Mouse (Mus musculus): ENCODE measurements at regions not wholly inside any gene's neighbourhood (a gene's known extent, or its start where the extent isn't known, plus 50 kb on each side); places are given as distances from the start of the nearest gene placed in this dataset.

DNA sequence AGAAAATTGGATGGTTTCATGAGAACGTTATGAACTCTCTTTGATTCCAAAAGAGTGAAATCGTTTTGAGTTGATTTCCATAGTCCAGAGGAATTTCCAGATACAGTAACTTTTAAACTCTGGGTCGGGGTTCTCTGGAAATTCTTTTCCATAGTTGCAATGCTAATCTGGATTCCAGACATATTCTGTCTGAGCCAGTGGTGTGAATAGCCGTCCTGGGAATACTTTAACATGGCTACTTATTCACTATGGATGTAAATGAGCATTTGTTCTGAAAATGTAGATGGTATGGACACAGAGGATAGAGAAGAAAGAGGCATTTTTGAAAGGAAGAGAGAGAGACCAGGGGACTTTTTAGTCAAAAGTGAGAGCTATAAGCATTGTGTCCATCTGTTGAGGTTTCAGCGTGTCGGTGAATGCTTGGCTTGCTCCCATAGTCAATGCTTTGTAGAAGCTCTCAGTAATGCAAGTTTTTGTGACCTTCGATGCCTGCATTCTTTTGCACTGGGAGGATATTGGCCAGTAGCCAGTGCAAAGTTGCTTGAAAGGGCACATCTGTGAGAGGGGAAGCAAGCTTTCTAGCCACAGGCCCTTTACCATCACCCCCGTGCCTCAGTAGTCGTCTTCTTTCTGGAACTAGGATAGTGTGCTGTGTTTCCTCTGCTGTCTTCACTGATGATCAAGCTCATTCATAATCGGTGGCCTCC is 208.9 kb downstream of the Gm19410 start:
- no peak for TF ChIP-seq CTCF (IDR thresholded peaks at IDR 0.05; ENCODE audit: low read depth)
- no peak for TF ChIP-seq EP300 (IDR thresholded peaks at IDR 0.05; ENCODE audit: low read depth)

Data from liver, postnatal 0 days (tissue).